ENCODE assay signal across 8 mouse cellular contexts in the genomic region with DNA sequence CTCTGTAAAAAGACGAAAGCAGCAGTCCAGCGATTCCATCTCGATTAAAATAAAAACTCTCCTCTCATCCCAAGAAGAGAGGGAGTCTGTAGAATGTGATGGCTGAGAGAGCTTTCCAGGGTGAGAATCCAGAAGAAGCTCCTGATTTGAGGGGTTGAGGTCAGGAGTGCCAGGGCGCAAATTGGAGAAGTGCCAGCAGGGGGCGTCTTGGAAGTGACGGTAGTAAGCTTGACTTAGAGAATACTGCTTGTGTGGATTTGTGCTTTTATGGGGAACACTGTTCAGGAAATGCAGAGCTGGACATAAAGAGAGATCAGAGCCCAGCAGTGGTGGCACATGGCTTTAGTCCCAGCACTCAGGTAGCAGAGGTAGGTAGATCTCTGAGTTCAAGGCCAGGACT. TPM values are rescaled to one million over a fixed set of nuclear protein-coding genes. Genes with fewer than 3 reads are reported as not detected.
A peak's percentile ranks its signal among the peaks of the same experiment; 100 is the strongest.
DNase-seq lines count a peak whose midpoint lies in the region; ATAC-seq and TF ChIP-seq lines count a peak whose summit lies in the region.

No protein-coding gene starts in this region.

- no peak overlapping the region for H3K9ac ChIP-seq in forebrain, embryonic 14.5 days (ENCODE audit: low read length)
- no peak overlapping the region for H3K9ac ChIP-seq in forebrain, embryonic 12.5 days
- H3K9ac ChIP-seq in neural tube, embryonic 15.5 days (replicated peaks): no peak overlapping the region

- 8% methylated on average over 6 of the region's 6 CpGs for WGBS in forebrain, embryonic 14.5 days
- 3% methylated on average over 6 of the region's 6 CpGs for WGBS in forebrain, embryonic 12.5 days
- 10% methylated on average over 6 of the region's 6 CpGs for WGBS in neural tube, embryonic 15.5 days

- H3K4me1 ChIP-seq in forebrain, embryonic 14.5 days (ENCODE audit: control insufficient read depth, insufficient read depth, low read length): peaks cover 10% of the 10 kb centered on the region; the same call in 1 of the 2 replicates
- peaks cover 13% of the 10 kb centered on the region for H3K4me1 ChIP-seq in forebrain, embryonic 12.5 days
- H3K4me1 ChIP-seq in neural tube, embryonic 15.5 days: peaks cover 15% of the 10 kb centered on the region

- no peaks in the 10 kb centered on the region for H3K27me3 ChIP-seq in forebrain, embryonic 14.5 days (replicated peaks; ENCODE audit: control insufficient read depth, insufficient read depth, low read length)
- H3K27me3 ChIP-seq in forebrain, embryonic 12.5 days: 0 out of 2 replicates have a peak, but pooled peaks cover 3% of the 10 kb centered on the region
- H3K27me3 ChIP-seq in neural tube, embryonic 15.5 days (replicated peaks): no peaks in the 10 kb centered on the region

- TF ChIP-seq POLR2A in brain, embryonic 14.5 days (IDR thresholded peaks at IDR 0.05; ENCODE audit: borderline replicate concordance, extremely low read depth, insufficient read depth, insufficient read length, poor library complexity, severe bottlenecking): no peak

- DNase-seq in forebrain, embryonic 14.5 days (ENCODE audit: low spot score): peak; percentile 41
- DNase-seq in neural tube, embryonic 10.5 days (ENCODE audit: extremely low spot score, low spot score): peak; percentile 83
- DNase-seq in brain, embryonic 14.5 days (ENCODE audit: low read depth): peak; percentile 62
- DNase-seq in kidney, postnatal 36 days: peak; percentile 17 to 70
- peak; percentile 27 for DNase-seq in naive thymus-derived CD4-positive, alpha-beta T cell, adult 2 months (ENCODE audit: low read depth)
- no peak for DNase-seq in cerebellum, adult 9-10 months

- H3K4me3 ChIP-seq in forebrain, embryonic 14.5 days (ENCODE audit: low read depth, low read length): no peak overlapping the region
- H3K4me3 ChIP-seq in forebrain, embryonic 12.5 days (replicated peaks): no peak overlapping the region
- H3K4me3 ChIP-seq in neural tube, embryonic 15.5 days (replicated peaks): no peak overlapping the region

- H3K27ac ChIP-seq in forebrain, embryonic 14.5 days (ENCODE audit: low read depth, low read length): no peak overlapping the region
- H3K27ac ChIP-seq in forebrain, embryonic 12.5 days: no peak overlapping the region
- no peak overlapping the region for H3K27ac ChIP-seq in neural tube, embryonic 15.5 days (replicated peaks)

- peak; percentile 69 for TF ChIP-seq CTCF in brain, embryonic 14.5 days (IDR thresholded peaks at IDR 0.05; ENCODE audit: borderline replicate concordance, extremely low read depth, insufficient read depth, insufficient read length)

- no peak overlapping the region for H3K4me2 ChIP-seq in forebrain, embryonic 14.5 days (ENCODE audit: low read length)
- no peak overlapping the region for H3K4me2 ChIP-seq in forebrain, embryonic 12.5 days
- no peak overlapping the region for H3K4me2 ChIP-seq in neural tube, embryonic 15.5 days

- ATAC-seq in forebrain, embryonic 14.5 days: no peak
- no peak for ATAC-seq in forebrain, embryonic 12.5 days (ENCODE audit: low FRiP score)
- no peak for ATAC-seq in neural tube, embryonic 15.5 days (ENCODE audit: low FRiP score)

- H3K36me3 ChIP-seq in forebrain, embryonic 14.5 days (ENCODE audit: control insufficient read depth, insufficient read depth, low read length): no peaks in the 10 kb centered on the region
- H3K36me3 ChIP-seq in forebrain, embryonic 12.5 days (replicated peaks): no peaks in the 10 kb centered on the region
- no peaks in the 10 kb centered on the region for H3K36me3 ChIP-seq in neural tube, embryonic 15.5 days

- H3K9me3 ChIP-seq in forebrain, embryonic 14.5 days (replicated peaks; ENCODE audit: control insufficient read depth, low read length): no peaks in the 10 kb centered on the region
- H3K9me3 ChIP-seq in forebrain, embryonic 12.5 days: no peaks in the 10 kb centered on the region
- no peaks in the 10 kb centered on the region for H3K9me3 ChIP-seq in neural tube, embryonic 15.5 days (replicated peaks)

RNA-seq across cellular contexts. Expression of a gene that starts 28.1 kb away (rescaled TPM):
- polyA plus RNA-seq in forebrain, embryonic 14.5 days (2014; fragmentation: Nextera tagmentation; extraction: Ambion mirVana): 0.22 and 0.43 TPM in 2 replicates
- 1.2 and 1.4 TPM in 2 replicates for polyA plus RNA-seq in forebrain, embryonic 12.5 days (2016; fragmentation: Nextera tagmentation; extraction: Ambion mirVana)
- 0.23 and 0.27 TPM in 2 replicates for polyA plus RNA-seq in neural tube, embryonic 15.5 days (2015; fragmentation: Nextera tagmentation; extraction: Ambion mirVana)
- polyA plus RNA-seq in brain, embryonic 14.5 days (2012; rRNA removed): 1.4 and 1.6 TPM in 2 replicates

RNA-seq across cellular contexts. Expression of a gene that starts 28.1 kb away (rescaled TPM):
- polyA plus RNA-seq in forebrain, embryonic 14.5 days (2014; fragmentation: Nextera tagmentation; extraction: Ambion mirVana): 0.09 TPM in 1 of 2 replicates, not detected in the other
- polyA plus RNA-seq in forebrain, embryonic 12.5 days (2016; fragmentation: Nextera tagmentation; extraction: Ambion mirVana): 0.13 TPM in 1 of 2 replicates, not detected in the other
- polyA plus RNA-seq in neural tube, embryonic 15.5 days (2015; fragmentation: Nextera tagmentation; extraction: Ambion mirVana): not detected in 2 replicates
- 0.04 and 0.05 TPM in 2 replicates for polyA plus RNA-seq in brain, embryonic 14.5 days (2012; rRNA removed)

RNA-seq across cellular contexts. Expression of a gene that starts 29.9 kb away (rescaled TPM):
- 49.2 and 57.0 TPM in 2 replicates for polyA plus RNA-seq in forebrain, embryonic 14.5 days (2014; fragmentation: Nextera tagmentation; extraction: Ambion mirVana)
- polyA plus RNA-seq in forebrain, embryonic 12.5 days (2016; fragmentation: Nextera tagmentation; extraction: Ambion mirVana): 39.9 and 41.3 TPM in 2 replicates
- polyA plus RNA-seq in neural tube, embryonic 15.5 days (2015; fragmentation: Nextera tagmentation; extraction: Ambion mirVana): 253 and 288 TPM in 2 replicates
- polyA plus RNA-seq in brain, embryonic 14.5 days (2012; rRNA removed): 62.7 and 89.6 TPM in 2 replicates

RNA-seq across cellular contexts. Expression of a gene that starts 55.3 kb away (rescaled TPM):
- polyA plus RNA-seq in forebrain, embryonic 14.5 days (2014; fragmentation: Nextera tagmentation; extraction: Ambion mirVana): 15.5 and 22.0 TPM in 2 replicates
- 24.7 and 26.1 TPM in 2 replicates for polyA plus RNA-seq in forebrain, embryonic 12.5 days (2016; fragmentation: Nextera tagmentation; extraction: Ambion mirVana)
- 36.6 and 36.8 TPM in 2 replicates for polyA plus RNA-seq in neural tube, embryonic 15.5 days (2015; fragmentation: Nextera tagmentation; extraction: Ambion mirVana)
- 40.0 and 46.2 TPM in 2 replicates for polyA plus RNA-seq in brain, embryonic 14.5 days (2012; rRNA removed)
